12 mouse cellular contexts compared by ENCODE assay signal in the genomic region with DNA sequence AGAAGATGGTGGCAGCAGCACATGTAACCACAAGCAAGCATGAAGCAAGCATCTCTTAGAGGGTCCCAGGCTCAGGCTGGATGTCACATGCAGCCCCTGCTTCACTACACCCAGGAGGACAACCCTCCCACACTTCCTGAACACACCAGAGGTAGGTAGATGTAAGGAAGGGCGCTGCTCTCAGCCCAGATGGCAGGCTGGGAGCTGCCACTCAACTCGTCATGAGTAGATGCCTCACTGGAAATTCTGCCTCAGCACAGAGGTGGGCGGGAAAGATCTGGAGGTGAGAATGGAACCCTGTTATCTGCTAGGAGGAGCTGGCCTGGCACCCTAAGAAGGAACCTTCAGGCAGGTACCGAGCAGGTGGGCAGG. TPM values are rescaled to one million over a fixed set of nuclear protein-coding genes. Genes with fewer than 3 reads are reported as not detected.
DNase-seq lines count a peak whose midpoint lies in the region; ATAC-seq and TF ChIP-seq lines count a peak whose summit lies in the region.
"Had no signal": no experiment of that assay in that cellular context is flagged by ENCODE, and none has a peak within 500 bp of the region (broad histone marks: within the 10 kb centered on the region; RNA-seq: fewer than 3 reads in every experiment).

No protein-coding gene starts in this region.

- no peaks in the 10 kb centered on the region for H3K36me3 ChIP-seq in kidney, adult 2 months (ENCODE audit: control insufficient read depth, insufficient read depth, low read length)
- H3K36me3 ChIP-seq in hindbrain, embryonic 14.5 days (replicated peaks; ENCODE audit: control insufficient read depth, insufficient read depth) = no peaks in the 10 kb centered on the region
- H3K36me3 ChIP-seq in stomach, postnatal 0 days (ENCODE audit: control insufficient read depth, insufficient read depth, low read length) = peaks cover 4% of the 10 kb centered on the region; the same call in 1 of the 2 replicates

- H3K9ac ChIP-seq in hindbrain, embryonic 14.5 days = no peak overlapping the region
- H3K9ac ChIP-seq in stomach, postnatal 0 days (ENCODE audit: low read length) = no peak overlapping the region
- H3K9ac ChIP-seq: embryonic facial prominence, embryonic 12.5 days had no signal

- no peaks in the 10 kb centered on the region for H3K27me3 ChIP-seq in kidney, adult 2 months (replicated peaks; ENCODE audit: control insufficient read depth, insufficient read depth, low read length)
- H3K27me3 ChIP-seq in hindbrain, embryonic 14.5 days (ENCODE audit: control insufficient read depth, insufficient read depth, low read length) = no peaks in the 10 kb centered on the region
- H3K27me3 ChIP-seq in stomach, postnatal 0 days (ENCODE audit: control insufficient read depth, insufficient read depth, low read length) = no peaks in the 10 kb centered on the region
- H3K27me3 ChIP-seq: embryonic facial prominence, embryonic 12.5 days had no signal

- TF ChIP-seq CTCF in kidney, adult 2 months (conservative IDR thresholded peaks at IDR 0.05; ENCODE audit: insufficient read depth, insufficient read length, low read depth, low read length) = no peak
- no peak for TF ChIP-seq CTCF in stomach, postnatal 0 days (IDR thresholded peaks at IDR 0.05; ENCODE audit: low read depth)

- peak overlapping the region; percentile 6; the same call in 1 of the 2 replicates for H3K27ac ChIP-seq in kidney, adult 2 months (ENCODE audit: insufficient read depth, low read depth, low read length)
- H3K27ac ChIP-seq in hindbrain, embryonic 14.5 days = 0 out of 2 replicates have a peak overlapping the region, but pooled peaks have one; percentile 36
- H3K27ac ChIP-seq in stomach, postnatal 0 days (replicated peaks) = peak overlapping the region; percentile 77
- H3K27ac ChIP-seq: embryonic facial prominence, embryonic 12.5 days had no signal

- TF ChIP-seq EP300 in stomach, postnatal 0 days (optimal IDR thresholded peaks at IDR 0.05) = no peak

- H3K4me1 ChIP-seq in kidney, adult 2 months (ENCODE audit: control insufficient read depth, insufficient read depth, low read length) = peaks cover 31% of the 10 kb centered on the region
- H3K4me1 ChIP-seq in hindbrain, embryonic 14.5 days (replicated peaks; ENCODE audit: control insufficient read depth, insufficient read depth, low read length) = peaks cover 27% of the 10 kb centered on the region
- H3K4me1 ChIP-seq in stomach, postnatal 0 days (replicated peaks; ENCODE audit: control insufficient read depth, insufficient read depth) = no peaks in the 10 kb centered on the region; the same call in none of the 2 replicates

- H3K4me2 ChIP-seq in hindbrain, embryonic 14.5 days (replicated peaks) = no peak overlapping the region
- no peak overlapping the region for H3K4me2 ChIP-seq in stomach, postnatal 0 days (replicated peaks; ENCODE audit: low read depth)
- H3K4me2 ChIP-seq: embryonic facial prominence, embryonic 12.5 days had no signal

- H3K4me3 ChIP-seq in kidney, adult 2 months (ENCODE audit: insufficient read depth, low read depth, low read length) = no peak overlapping the region
- no peak overlapping the region for H3K4me3 ChIP-seq in hindbrain, embryonic 14.5 days (replicated peaks; ENCODE audit: low read length)
- H3K4me3 ChIP-seq in stomach, postnatal 0 days (ENCODE audit: low read depth, low read length) = no peak overlapping the region
- H3K4me3 ChIP-seq: embryonic facial prominence, embryonic 12.5 days had no signal

- TF ChIP-seq POLR2A in kidney, adult 2 months (IDR thresholded peaks at IDR 0.05; ENCODE audit: low read depth, low read length) = no peak

- H3K9me3 ChIP-seq in hindbrain, embryonic 14.5 days (ENCODE audit: control insufficient read depth, low read length) = no peaks in the 10 kb centered on the region
- no peaks in the 10 kb centered on the region for H3K9me3 ChIP-seq in stomach, postnatal 0 days (ENCODE audit: control insufficient read depth, low read length)
- H3K9me3 ChIP-seq: embryonic facial prominence, embryonic 12.5 days had no signal

- no peak for ATAC-seq in hindbrain, embryonic 14.5 days (ENCODE audit: low FRiP score)
- no peak for ATAC-seq in stomach, postnatal 0 days (ENCODE audit: low FRiP score, low TSS enrichment)

- WGBS in kidney, adult 2 months = 78% methylated on average over 4 of the region's 4 CpGs
- WGBS in hindbrain, embryonic 14.5 days = 84% methylated on average over 4 of the region's 4 CpGs
- WGBS in stomach, postnatal 0 days = 68% methylated on average over 4 of the region's 4 CpGs

- no peak for DNase-seq in kidney, adult 2 months
- no peak for DNase-seq in kidney, postnatal 25 days
- DNase-seq in thymus, postnatal 25 days = peak; percentile 19
- DNase-seq in thymus, postnatal 0 days (ENCODE audit: low spot score) = no peak
- DNase-seq in hindbrain, embryonic 14.5 days (ENCODE audit: low spot score) = no peak
- DNase-seq in stomach, postnatal 0 days (ENCODE audit: low spot score) = peak; percentile 30
- DNase-seq in cerebellum, postnatal 10 days = no peak
- DNase-seq in kidney, adult 9 months = no peak
- DNase-seq: gastrocnemius, postnatal 25 days; heart, postnatal 10 days; kidney, postnatal 14 days had no signal

RNA-seq across cellular contexts. Expression of gene Fam53b, which starts 45.7 kb away (rescaled TPM):
- polyA plus RNA-seq in kidney, adult 2 months (2012; rRNA removed) = 29.3 and 31.1 TPM in 2 replicates
- 30.5 and 37.7 TPM in 2 replicates for polyA plus RNA-seq in thymus, postnatal 0 days (2015; fragmentation: Nextera tagmentation; extraction: Ambion mirVana)
- 13.3 and 16.6 TPM in 2 replicates for polyA plus RNA-seq in hindbrain, embryonic 14.5 days (2014; fragmentation: Nextera tagmentation; extraction: Ambion mirVana)
- polyA plus RNA-seq in stomach, postnatal 0 days (2015; fragmentation: Nextera tagmentation; extraction: Ambion mirVana) = 8.4 and 8.5 TPM in 2 replicates

Comparison
In these comparisons a context has a peak if more than half of its experiments do, and no peak if none do; other contexts are left out.
1. DNase-seq: peak in thymus, postnatal 25 days (single experiment) and stomach, postnatal 0 days (single experiment); none in kidney, adult 2 months (single experiment), kidney, postnatal 25 days (0 of 2), thymus, postnatal 0 days (single experiment), hindbrain, embryonic 14.5 days (single experiment), cerebellum, postnatal 10 days (0 of 2) and kidney, adult 9 months (single experiment).
2. H3K27ac ChIP-seq: peak in every context shown above with its lines; median percentile 77 in stomach, postnatal 0 days; 36 in hindbrain, embryonic 14.5 days; 6 in kidney, adult 2 months.